Mouse (Mus musculus) heart, adult 10 weeks (tissue): Measurements from ENCODE around the gene Tbx21. TPM values are rescaled to one million over a fixed set of nuclear protein-coding genes. Genes with fewer than 3 reads are reported as not detected.

Experiments
- polyA plus RNA-seq: library from polyadenylated mRNA; stranded (reverse); fragments of 350-450 nt; fragmentation: Illumina TruSeq; extraction: RNeasy Lipid Tissue Mini Kit (QIAGEN cat#74804); gene quantifications from one replicate; pipeline ENCODE4 v1.2.3, GENCODE M21; 2014; ENCODE audit warnings: low read depth, low replicate concordance

Tbx21 gene
- not detected for polyA plus RNA-seq

GRCm38 (mm10) chr11:97114671-97115601 lies at the start of gene Tbx21:
Gene Tbx21 (minus strand): TSS chr11:97115331.

GRCm38 (mm10) chr11:97151343-97151801 lies 36.2 kb upstream of the Tbx21 start, which contains the start of gene Tbkbp1:
Gene Tbkbp1 (minus strand): TSS chr11:97151495.

GRCm38 (mm10) chr11:97050216-97050943 lies 64.8 kb downstream of the Tbx21 start, which contains the start of gene Osbpl7:
Gene Osbpl7 (plus strand): TSS chr11:97050628.

Other genes starting within 250 kb of the Tbx21 start
- 26.2 TPM for gene Cdk5rap3, start 198.8 kb downstream of the Tbx21 start, polyA plus RNA-seq
- 1.5 TPM for gene Prr15l, start 187.2 kb downstream of the Tbx21 start, polyA plus RNA-seq
- 23.2 TPM for gene Pnpo, start 171.3 kb downstream of the Tbx21 start, polyA plus RNA-seq
- 10.9 TPM for gene Sp2, start 132.4 kb downstream of the Tbx21 start, polyA plus RNA-seq
- gene Sp6, start 101.9 kb downstream of the Tbx21 start, polyA plus RNA-seq = 0.37 TPM
- gene Scrn2, start 85.4 kb downstream of the Tbx21 start, polyA plus RNA-seq = 15.2 TPM
- gene Lrrc46, start 73.9 kb downstream of the Tbx21 start, polyA plus RNA-seq = 0.34 TPM
- 65.6 TPM for gene Mrpl10, start 73.8 kb downstream of the Tbx21 start, polyA plus RNA-seq
- 3.7 TPM for gene Osbpl7, start 64.7 kb downstream of the Tbx21 start, polyA plus RNA-seq
- gene Tbkbp1, start 36.2 kb upstream of the Tbx21 start, polyA plus RNA-seq = 10.6 TPM
- 64.4 TPM for gene Kpnb1, start 72.5 kb upstream of the Tbx21 start, polyA plus RNA-seq
- gene Npepps, start 165.3 kb upstream of the Tbx21 start, polyA plus RNA-seq = 63.7 TPM
- 56.2 TPM for gene Mrpl45, start 200.4 kb upstream of the Tbx21 start, polyA plus RNA-seq
- gene Gpr179, start 236.7 kb upstream of the Tbx21 start, polyA plus RNA-seq = not detected
- 16.7 TPM for gene Socs7, start 247.2 kb upstream of the Tbx21 start, polyA plus RNA-seq